9 mouse cellular contexts compared by ENCODE assay signal in the genomic region with DNA sequence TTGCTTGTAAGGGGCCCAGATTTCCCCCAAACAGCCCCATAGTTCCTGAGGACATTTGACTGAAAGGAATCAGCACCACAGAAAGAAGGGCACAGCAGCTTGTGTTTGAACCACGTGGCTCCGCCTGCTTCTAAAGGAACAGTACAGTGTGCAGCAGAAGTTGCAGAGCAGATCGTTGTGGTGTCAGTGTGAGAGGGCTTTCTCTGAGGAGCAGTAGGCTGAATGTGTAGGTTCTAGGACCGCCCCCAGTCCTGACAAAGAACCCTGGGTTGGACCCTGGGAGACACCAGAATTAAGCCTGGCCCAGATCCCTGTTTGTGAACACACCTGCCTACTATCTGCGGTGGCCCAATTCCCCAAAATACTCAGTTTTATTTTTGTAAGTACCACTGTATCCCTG. TPM values are rescaled to one million over a fixed set of nuclear protein-coding genes. Genes with fewer than 3 reads are reported as not detected.
DNase-seq lines count a peak whose midpoint lies in the region; ATAC-seq lines count a peak whose summit lies in the region.
"Had no signal": no experiment of that assay in that cellular context is flagged by ENCODE, and none has a peak within 500 bp of the region (broad histone marks: within the 10 kb centered on the region; RNA-seq: fewer than 3 reads in every experiment).

No protein-coding gene starts in this region.

- H3K27me3 ChIP-seq in heart, embryonic 16.5 days (ENCODE audit: control insufficient read depth, insufficient read depth, low read length), result no peaks in the 10 kb centered on the region
- H3K27me3 ChIP-seq in stomach, embryonic 16.5 days (ENCODE audit: control insufficient read depth, insufficient read depth, low read length), result no peaks in the 10 kb centered on the region

- H3K36me3 ChIP-seq in heart, embryonic 16.5 days (ENCODE audit: control insufficient read depth, insufficient read depth), result peaks cover 6% of the 10 kb centered on the region
- no peaks in the 10 kb centered on the region for H3K36me3 ChIP-seq in stomach, embryonic 16.5 days (ENCODE audit: control insufficient read depth, insufficient read depth, low read length)

- peak overlapping the region; percentile 85; the same call in 1 of the 2 replicates for H3K4me2 ChIP-seq in heart, embryonic 16.5 days (ENCODE audit: low read depth, low read length)
- peak overlapping the region; percentile 94 for H3K4me2 ChIP-seq in stomach, embryonic 16.5 days (ENCODE audit: low read depth, low read length)

- peak overlapping the region; percentile 69; the same call in 1 of the 2 replicates for H3K4me3 ChIP-seq in heart, embryonic 16.5 days (ENCODE audit: low read length)
- no peak overlapping the region for H3K4me3 ChIP-seq in stomach, embryonic 16.5 days (replicated peaks; ENCODE audit: low read length)

- H3K9ac ChIP-seq in heart, embryonic 16.5 days (ENCODE audit: low read length), result no peak overlapping the region
- H3K9ac ChIP-seq in stomach, embryonic 16.5 days (ENCODE audit: low read length), result no peak overlapping the region; the same call in 1 of the 2 replicates

- no peak overlapping the region for H3K27ac ChIP-seq in heart, embryonic 16.5 days (ENCODE audit: low read length)
- peak overlapping the region; percentile 94; the same call in 1 of the 2 replicates for H3K27ac ChIP-seq in stomach, embryonic 16.5 days (ENCODE audit: low read length)

- H3K9me3 ChIP-seq in heart, embryonic 16.5 days (replicated peaks; ENCODE audit: control insufficient read depth, low read length), result no peaks in the 10 kb centered on the region
- H3K9me3 ChIP-seq in stomach, embryonic 16.5 days (replicated peaks; ENCODE audit: control insufficient read depth, low read length), result no peaks in the 10 kb centered on the region

- H3K4me1 ChIP-seq in heart, embryonic 16.5 days (ENCODE audit: control insufficient read depth, insufficient read depth, low read length), result peaks cover 8% of the 10 kb centered on the region
- peaks cover 14% of the 10 kb centered on the region for H3K4me1 ChIP-seq in stomach, embryonic 16.5 days (ENCODE audit: control insufficient read depth, insufficient read depth, low read length)

- intact Hi-C loops in heart, postnatal 10 days (cut with DNase I), result loop anchor here (5.0 kb wide), 1 partner anchor 166 kb away; no protein-coding TSS in a partner anchor

- WGBS in heart, embryonic 16.5 days, result 61% methylated on average over 5 of the region's 5 CpGs
- WGBS in stomach, embryonic 16.5 days, result 60% methylated on average over 5 of the region's 5 CpGs

- no peak for ATAC-seq in heart, embryonic 16.5 days (replicated peaks; ENCODE audit: extremely low read depth, insufficient read depth, low FRiP score)
- ATAC-seq in stomach, embryonic 16.5 days (ENCODE audit: insufficient read depth, low FRiP score), result no peak

- DNase-seq in heart, postnatal 10 days, result no peak
- peak; percentile 53 to 62 for DNase-seq in right cerebral cortex, adult 2 months (ENCODE audit: low spot score in 2 of 2)
- no peak for DNase-seq in right cerebral cortex, postnatal 14 days
- peak; percentile 48 to 68 for DNase-seq in layer of hippocampus, postnatal 14 days (ENCODE audit: low spot score in 2 of 2)
- no peak for DNase-seq in B cell, adult 2 months
- DNase-seq in c-Kit-positive CD71-positive TER-119-positive erythroid progenitor cells, embryonic 14.5 days (ENCODE audit: low spot score), result no peak
- DNase-seq: lung, postnatal 14 days had no signal

RNA-seq across cellular contexts. Expression of a gene that starts 1.6 kb away (rescaled TPM):
- 20.3 and 21.4 TPM in 2 replicates for polyA plus RNA-seq in heart, embryonic 16.5 days (2015; fragmentation: Nextera tagmentation; extraction: Ambion mirVana)
- 10 to 100 TPM; 18.0 to 20.9 TPM for total RNA-seq in heart, postnatal 10 days (2021)
- 10 to 100 TPM; 22.4 to 22.7 TPM for total RNA-seq in layer of hippocampus, postnatal 14 days (2021)
- 26.7 and 29.0 TPM in 2 replicates for polyA plus RNA-seq in stomach, embryonic 16.5 days (2015; fragmentation: Nextera tagmentation; extraction: Ambion mirVana)

RNA-seq across cellular contexts. Expression of a gene that starts 5.2 kb away (rescaled TPM):
- polyA plus RNA-seq in heart, embryonic 16.5 days (2015; fragmentation: Nextera tagmentation; extraction: Ambion mirVana), result 10.3 and 12.3 TPM in 2 replicates
- 10 to 100 TPM; 26.1 to 29.9 TPM for total RNA-seq in heart, postnatal 10 days (2021)
- total RNA-seq in layer of hippocampus, postnatal 14 days (2021), result 10 to 100 TPM; 38.2 to 41.8 TPM
- 10.5 and 16.4 TPM in 2 replicates for polyA plus RNA-seq in stomach, embryonic 16.5 days (2015; fragmentation: Nextera tagmentation; extraction: Ambion mirVana)

RNA-seq across cellular contexts. Expression of a gene that starts 14.1 kb away (rescaled TPM):
- polyA plus RNA-seq in heart, embryonic 16.5 days (2015; fragmentation: Nextera tagmentation; extraction: Ambion mirVana), result not detected in 2 replicates
- 1 to 10 TPM; 2.7 to 3.1 TPM for total RNA-seq in heart, postnatal 10 days (2021)
- total RNA-seq in layer of hippocampus, postnatal 14 days (2021), result 1 to 10 TPM; 4.1 to 4.7 TPM
- not detected in 2 replicates for polyA plus RNA-seq in stomach, embryonic 16.5 days (2015; fragmentation: Nextera tagmentation; extraction: Ambion mirVana)

RNA-seq across cellular contexts. Expression of a gene that starts 26.9 kb away (rescaled TPM):
- 1.3 and 2.1 TPM in 2 replicates for polyA plus RNA-seq in heart, embryonic 16.5 days (2015; fragmentation: Nextera tagmentation; extraction: Ambion mirVana)
- total RNA-seq in heart, postnatal 10 days (2021), result 1 to 10 TPM; 5.6 to 6.2 TPM
- total RNA-seq in layer of hippocampus, postnatal 14 days (2021), result 10 to 100 TPM; 73.0 to 73.5 TPM
- polyA plus RNA-seq in stomach, embryonic 16.5 days (2015; fragmentation: Nextera tagmentation; extraction: Ambion mirVana), result 2.8 and 3.2 TPM in 2 replicates

RNA-seq across cellular contexts. Expression of a gene that starts 29.1 kb away (rescaled TPM):
- polyA plus RNA-seq in heart, embryonic 16.5 days (2015; fragmentation: Nextera tagmentation; extraction: Ambion mirVana), result 24.5 and 24.9 TPM in 2 replicates
- 10 to 100 TPM; 15.9 to 16.1 TPM for total RNA-seq in heart, postnatal 10 days (2021)
- total RNA-seq in layer of hippocampus, postnatal 14 days (2021), result 1 to 10 TPM; 5.9 to 6.6 TPM
- 35.2 and 36.1 TPM in 2 replicates for polyA plus RNA-seq in stomach, embryonic 16.5 days (2015; fragmentation: Nextera tagmentation; extraction: Ambion mirVana)

Comparison
In these comparisons a context has a peak if more than half of its experiments do, and no peak if none do; other contexts are left out.
1. DNase-seq: peak in right cerebral cortex, adult 2 months (2 of 2) and layer of hippocampus, postnatal 14 days (2 of 2); none in heart, postnatal 10 days (0 of 2), right cerebral cortex, postnatal 14 days (single experiment), B cell, adult 2 months (0 of 2) and c-Kit-positive CD71-positive TER-119-positive erythroid progenitor cells, embryonic 14.5 days (single experiment).